Mouse (Mus musculus) lung, adult 2 months (tissue): ENCODE measurements around the gene Npvf.

ENCODE experiments used
- CTCF ChIP-seq: fragments of 200-500 bp; IDR thresholded peaks from 2 replicates; pipeline ENCODE4 v1.5.1; 2011; ENCODE audit warnings: mild to moderate bottlenecking, low read length, control low read depth; ENCODE audit not compliant: insufficient read depth
- POLR2A ChIP-seq: fragments of 200-500 bp; IDR thresholded peaks from 2 replicates; pipeline ENCODE4 v1.6.1; 2011; ENCODE audit warnings: low read depth, mild to moderate bottlenecking, control low read depth, low read length, borderline replicate concordance; ENCODE audit errors: extremely low read depth

DNA sequence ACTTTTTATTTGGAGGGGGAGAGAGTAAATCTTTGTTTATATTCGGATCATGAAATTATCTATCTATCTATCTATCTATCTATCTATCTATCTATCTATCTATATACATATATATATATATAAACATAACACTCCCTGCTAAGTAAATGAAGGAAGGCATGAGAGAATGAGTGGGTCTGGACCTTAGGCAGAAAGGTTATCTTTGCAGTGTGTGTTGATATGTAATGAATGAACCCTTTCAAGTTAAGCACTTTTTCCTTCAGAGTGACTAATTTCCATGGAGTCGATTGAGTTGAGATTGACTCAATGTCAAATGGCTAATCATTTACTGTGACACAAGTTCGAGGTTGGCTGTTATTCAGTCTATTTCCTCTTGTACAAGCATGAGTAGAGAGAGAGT is 10.8 kb upstream of the Npvf start:
- TF ChIP-seq CTCF (no peak), POLR2A (no peak)
